Mouse (Mus musculus): ENCODE measurements around the gene Slc38a9.

GRCm38 (mm10) chr13:112785305-112785704 is 124.8 kb downstream of the Slc38a9 start:
- no peak for TF ChIP-seq POLR2A (IDR thresholded peaks at IDR 0.05; ENCODE audit: insufficient read depth, low read depth, low read length)
- no peak for TF ChIP-seq CTCF (IDR thresholded peaks at IDR 0.05; ENCODE audit: insufficient read depth, low read depth, low read length)

Measured in olfactory bulb, adult 2 months (tissue).